Mouse (Mus musculus) brain, embryonic 14.5 days (tissue): ENCODE results near the gene Tnni3.

Experiments used
- CTCF ChIP-seq: fragments of 200-500 bp; IDR thresholded peaks from 2 replicates; pipeline ENCODE4 v1.5.1; 2012; ENCODE audit warnings: inconsistent platforms, mild to moderate bottlenecking, moderate library complexity, borderline replicate concordance; ENCODE audit not compliant: insufficient read depth, insufficient read length; ENCODE audit errors: extremely low read depth
- POLR2A ChIP-seq: fragments of 200-500 bp; IDR thresholded peaks from 2 replicates; pipeline ENCODE4 v1.6.1; 2012; ENCODE audit warnings: mild to moderate bottlenecking, inconsistent platforms, borderline replicate concordance; ENCODE audit not compliant: poor library complexity, insufficient read depth, insufficient read length, severe bottlenecking; ENCODE audit errors: extremely low read depth

GRCm38 (mm10) chr7:4491308-4491707, 32.7 kb downstream of the Tnni3 start:
- TF ChIP-seq CTCF (no peak), POLR2A (no peak)
